Mouse (Mus musculus): ENCODE results near the gene Blnk. TPM values are rescaled to one million over a fixed set of nuclear protein-coding genes. Genes with fewer than 3 reads are reported as not detected.
A peak's percentile ranks its signal among the peaks of the same experiment; 100 is the strongest.

Gene Blnk
- polyA plus RNA-seq, 1 experiment from 2014 or later = 0.96 TPM

DNA sequence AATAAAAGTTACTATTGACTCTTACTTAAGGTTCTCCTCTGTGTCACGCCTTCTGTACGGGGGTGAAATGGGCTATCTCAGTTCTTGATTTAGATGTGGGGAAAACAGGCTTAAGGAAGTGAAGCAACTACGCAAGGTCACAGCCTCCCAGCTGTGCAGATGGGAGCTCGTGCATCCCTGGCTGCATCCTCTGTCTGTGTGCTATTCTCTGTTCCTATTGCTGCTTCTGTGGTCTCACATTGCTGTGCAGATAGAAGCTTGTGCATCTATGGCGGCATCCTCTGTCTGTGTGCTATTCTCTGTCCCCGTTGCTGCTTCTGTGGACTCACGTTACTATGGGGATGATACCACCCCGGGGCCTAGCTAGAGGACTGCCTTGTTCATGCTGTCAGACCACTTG, 32.2 kb upstream of the Blnk start:
- H3K4me1 ChIP-seq (ENCODE audit: control insufficient read depth, insufficient read depth, low read depth, low read length) = no peaks in the 10 kb centered on the region
- no peak overlapping the region for H3K4me3 ChIP-seq (ENCODE audit: low read length)
- no peaks in the 10 kb centered on the region for H3K36me3 ChIP-seq (ENCODE audit: control insufficient read depth, insufficient read depth, low read length)
- H3K27ac ChIP-seq (ENCODE audit: low read depth, low read length) = no peak overlapping the region
- 81% methylated on average over 8 of the region's 8 CpGs for WGBS
- no peak for ATAC-seq
- no peaks in the 10 kb centered on the region; the same call in 1 of the 2 replicates for H3K27me3 ChIP-seq (replicated peaks; ENCODE audit: control insufficient read depth, insufficient read depth, low read length)
- no peaks in the 10 kb centered on the region for H3K9me3 ChIP-seq (ENCODE audit: control insufficient read depth, low read length)
- H3K4me2 ChIP-seq (ENCODE audit: low read length) = no peak overlapping the region
- no peak overlapping the region for H3K9ac ChIP-seq (ENCODE audit: low read depth, low read length)

DNA sequence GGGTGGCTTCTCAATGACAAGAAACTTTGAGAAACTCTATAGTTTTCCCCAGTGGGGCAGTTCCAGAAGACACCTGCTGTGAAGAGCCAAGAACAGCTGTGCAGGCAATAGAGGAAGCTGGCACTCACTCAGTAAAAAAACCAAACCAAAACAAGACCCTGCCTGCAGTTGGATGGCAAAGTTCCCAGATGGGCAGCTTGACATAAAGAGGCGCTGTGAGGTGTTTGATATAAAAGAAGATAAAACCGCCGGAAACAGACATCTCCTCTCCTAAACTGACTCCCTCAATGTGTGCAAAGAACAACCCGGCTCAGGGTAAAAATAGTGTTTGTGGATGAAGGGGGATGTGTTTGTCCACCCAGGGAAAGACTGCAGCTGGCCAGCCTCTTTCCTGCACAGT, 27.9 kb upstream of the Blnk start:
- Histone ChIP-seq H3K27me3 (replicated peaks; ENCODE audit: control insufficient read depth, insufficient read depth, low read length) (no peaks in the 10 kb centered on the region), H3K9me3 (ENCODE audit: control insufficient read depth, low read length) (no peaks in the 10 kb centered on the region), H3K4me1 (ENCODE audit: control insufficient read depth, insufficient read depth, low read depth, low read length) (no peaks in the 10 kb centered on the region), H3K4me3 (ENCODE audit: low read length) (no peak overlapping the region), H3K36me3 (ENCODE audit: control insufficient read depth, insufficient read depth, low read length) (no peaks in the 10 kb centered on the region), H3K9ac (ENCODE audit: low read depth, low read length) (no peak overlapping the region), H3K27ac (ENCODE audit: low read depth, low read length) (no peak overlapping the region), H3K4me2 (ENCODE audit: low read length) (no peak overlapping the region)
- 55% methylated on average over 4 of the region's 4 CpGs for WGBS
- ATAC-seq = no peak

DNA sequence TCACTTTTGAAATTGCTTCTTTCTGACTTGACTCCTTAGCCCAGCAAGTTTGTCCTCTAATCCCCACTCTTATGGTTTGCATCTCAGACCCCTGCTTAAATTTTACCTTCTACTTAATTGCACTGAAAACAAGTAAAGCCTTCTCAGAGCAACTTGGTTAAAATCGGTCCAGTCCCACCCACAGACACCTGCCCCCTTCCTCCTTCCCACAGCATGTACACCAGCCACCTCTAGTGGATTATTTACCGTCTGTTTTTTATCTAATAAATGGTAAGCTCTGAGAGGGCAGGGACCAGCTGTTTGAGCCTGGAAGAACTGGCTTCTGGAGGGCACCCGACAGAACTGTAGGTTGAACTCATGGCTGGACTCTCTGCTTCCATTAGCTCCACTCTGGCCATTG, 26.2 kb upstream of the Blnk start:
- no peak for ATAC-seq

DNA sequence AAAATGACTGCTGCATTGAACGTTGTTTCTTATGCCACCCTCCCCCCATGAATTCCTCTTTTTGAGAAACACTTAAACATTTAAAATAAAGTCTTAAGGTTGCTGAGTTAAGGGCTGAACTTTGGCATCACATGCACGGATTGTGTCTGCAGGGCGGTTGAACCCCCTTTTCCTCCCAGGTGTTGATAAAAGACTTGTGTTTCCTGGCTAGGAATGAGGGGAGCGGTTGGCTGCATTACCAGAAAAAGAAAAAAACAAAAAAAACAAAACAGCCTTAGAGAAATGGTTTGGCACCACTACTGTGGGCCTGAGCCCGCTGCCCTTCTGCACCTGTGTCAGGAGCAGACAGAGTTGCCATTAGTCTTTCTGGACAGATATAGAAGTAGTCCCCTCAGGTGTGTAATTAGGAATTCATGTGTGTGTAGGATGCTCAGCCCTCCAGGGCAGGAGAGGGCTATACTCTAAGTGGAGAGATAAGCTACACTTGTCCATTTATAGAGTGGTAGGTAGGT, 24.9 kb upstream of the Blnk start:
- H3K27me3 ChIP-seq (replicated peaks; ENCODE audit: control insufficient read depth, insufficient read depth, low read length) = no peaks in the 10 kb centered on the region
- H3K4me2 ChIP-seq (ENCODE audit: low read length) = no peak overlapping the region
- no peak for ATAC-seq
- no peaks in the 10 kb centered on the region for H3K9me3 ChIP-seq (ENCODE audit: control insufficient read depth, low read length)
- peaks cover 3% of the 10 kb centered on the region for H3K4me1 ChIP-seq (ENCODE audit: control insufficient read depth, insufficient read depth, low read depth, low read length)
- WGBS = 80% methylated on average over 5 of the region's 5 CpGs
- H3K36me3 ChIP-seq (ENCODE audit: control insufficient read depth, insufficient read depth, low read length) = no peaks in the 10 kb centered on the region
- no peak overlapping the region for H3K27ac ChIP-seq (ENCODE audit: low read depth, low read length)
- H3K9ac ChIP-seq (ENCODE audit: low read depth, low read length) = no peak overlapping the region
- no peak overlapping the region for H3K4me3 ChIP-seq (ENCODE audit: low read length)

More for the DNA sequence above, 26.2 kb upstream of the Blnk start:
- Histone ChIP-seq H3K9ac (ENCODE audit: low read depth, low read length) (no peak overlapping the region), H3K36me3 (ENCODE audit: control insufficient read depth, insufficient read depth, low read length) (no peaks in the 10 kb centered on the region), H3K4me3 (ENCODE audit: low read length) (no peak overlapping the region), H3K27ac (ENCODE audit: low read depth, low read length) (no peak overlapping the region), H3K9me3 (ENCODE audit: control insufficient read depth, low read length) (no peaks in the 10 kb centered on the region), H3K27me3 (replicated peaks; ENCODE audit: control insufficient read depth, insufficient read depth, low read length) (no peaks in the 10 kb centered on the region), H3K4me2 (ENCODE audit: low read length) (no peak overlapping the region), H3K4me1 (ENCODE audit: control insufficient read depth, insufficient read depth, low read depth, low read length) (peaks cover 3% of the 10 kb centered on the region)
- 82% methylated on average over 3 of the region's 3 CpGs for WGBS

DNA sequence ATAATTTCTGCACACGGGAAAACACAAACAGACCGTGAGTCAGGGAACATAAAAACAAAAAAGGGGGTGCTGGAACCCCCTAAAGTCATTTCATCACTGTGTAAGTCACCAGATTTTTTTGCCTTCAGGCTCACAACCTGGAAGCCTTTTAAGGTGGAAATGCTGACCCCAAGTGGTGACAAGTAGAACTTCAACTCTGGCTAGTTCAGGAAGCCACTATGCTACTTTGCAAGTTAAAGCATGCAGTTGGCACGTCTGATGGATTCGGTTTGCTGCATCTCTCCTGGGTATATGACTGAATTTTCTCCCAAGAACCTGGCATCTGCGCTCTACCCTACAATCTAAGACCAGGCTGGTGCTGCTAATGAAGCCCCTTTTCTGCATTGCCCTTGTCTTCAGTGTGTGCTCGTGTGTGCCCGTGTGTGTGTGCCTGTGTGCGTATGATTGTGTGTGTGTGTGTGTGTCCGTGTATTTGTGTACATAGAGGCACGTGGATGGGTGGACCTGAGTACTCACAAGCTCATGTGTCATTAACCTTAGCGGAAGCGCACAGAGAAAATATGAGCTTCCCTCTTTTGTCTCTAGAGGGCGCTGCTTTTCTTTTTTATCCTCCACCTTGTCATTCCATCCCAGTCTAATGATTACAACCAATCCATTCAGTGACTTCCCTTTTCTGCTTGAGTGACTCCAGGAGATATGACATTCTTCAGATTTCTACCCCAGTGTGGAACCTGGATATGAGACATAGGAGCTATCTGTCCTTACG, 21.8 kb upstream of the Blnk start:
- Histone ChIP-seq H3K4me3 (ENCODE audit: low read length) (peak overlapping the region; percentile 20), H3K27ac (ENCODE audit: low read depth, low read length) (no peak overlapping the region), H3K9ac (ENCODE audit: low read depth, low read length) (0 out of 2 replicates have a peak overlapping the region, but pooled peaks have one; percentile 28), H3K4me1 (ENCODE audit: control insufficient read depth, insufficient read depth, low read depth, low read length) (peaks cover 3% of the 10 kb centered on the region), H3K9me3 (ENCODE audit: control insufficient read depth, low read length) (no peaks in the 10 kb centered on the region), H3K4me2 (ENCODE audit: low read length) (peak overlapping the region; percentile 54), H3K36me3 (ENCODE audit: control insufficient read depth, insufficient read depth, low read length) (no peaks in the 10 kb centered on the region), H3K27me3 (replicated peaks; ENCODE audit: control insufficient read depth, insufficient read depth, low read length) (no peaks in the 10 kb centered on the region)
- peak; percentile 80 for ATAC-seq
- WGBS = 13% methylated on average over 14 of the region's 14 CpGs

DNA sequence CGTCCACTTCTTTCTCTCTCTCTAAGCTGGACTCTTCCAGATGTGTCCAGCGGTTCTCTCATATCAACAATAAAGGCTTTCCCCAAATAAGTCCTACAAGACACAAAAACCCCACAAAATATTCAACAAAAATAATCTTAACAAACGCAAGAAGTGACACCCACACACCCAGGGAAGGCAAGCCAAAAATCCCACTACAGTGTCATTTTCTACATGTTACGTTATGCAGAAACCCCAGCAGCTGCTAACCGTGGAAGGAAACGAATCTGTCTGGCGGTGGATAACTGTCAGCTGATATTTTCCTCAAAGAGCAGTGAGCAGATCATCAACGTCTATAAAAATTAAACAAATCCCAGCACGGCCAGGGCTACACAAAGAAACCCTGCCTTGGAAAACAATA, 19.7 kb upstream of the Blnk start:
- no peak for ATAC-seq
- H3K27me3 ChIP-seq (replicated peaks; ENCODE audit: control insufficient read depth, insufficient read depth, low read length) = no peaks in the 10 kb centered on the region
- H3K36me3 ChIP-seq (ENCODE audit: control insufficient read depth, insufficient read depth, low read length) = no peaks in the 10 kb centered on the region
- H3K4me3 ChIP-seq (ENCODE audit: low read length) = no peak overlapping the region
- H3K9ac ChIP-seq (ENCODE audit: low read depth, low read length) = no peak overlapping the region
- 30% methylated on average over 9 of the region's 9 CpGs for WGBS
- peaks cover 3% of the 10 kb centered on the region for H3K4me1 ChIP-seq (ENCODE audit: control insufficient read depth, insufficient read depth, low read depth, low read length)
- no peak overlapping the region for H3K27ac ChIP-seq (ENCODE audit: low read depth, low read length)
- no peaks in the 10 kb centered on the region for H3K9me3 ChIP-seq (ENCODE audit: control insufficient read depth, low read length)
- H3K4me2 ChIP-seq (ENCODE audit: low read length) = no peak overlapping the region

DNA sequence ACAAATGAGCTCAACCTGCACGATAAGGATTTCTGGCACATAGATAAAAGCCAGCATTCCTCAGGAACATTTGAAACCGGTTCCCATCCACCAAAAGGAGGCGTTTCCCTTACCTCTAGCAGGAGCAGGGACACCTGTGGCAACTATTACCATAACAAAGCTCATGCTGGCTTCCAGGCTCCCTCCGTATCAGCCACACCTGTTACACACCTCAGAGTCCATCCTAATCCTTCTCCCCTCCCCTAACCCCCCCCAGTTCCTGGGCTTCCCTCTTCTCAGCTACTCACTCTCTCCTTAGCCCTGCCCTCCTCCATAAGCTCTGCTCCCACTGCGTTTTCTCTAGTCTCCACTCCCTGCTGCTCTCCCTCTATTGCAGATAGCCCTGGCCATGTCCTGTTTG, 19.3 kb upstream of the Blnk start:
- H3K4me1 ChIP-seq (ENCODE audit: control insufficient read depth, insufficient read depth, low read depth, low read length) = peaks cover 3% of the 10 kb centered on the region
- H3K27me3 ChIP-seq (replicated peaks; ENCODE audit: control insufficient read depth, insufficient read depth, low read length) = no peaks in the 10 kb centered on the region
- H3K36me3 ChIP-seq (ENCODE audit: control insufficient read depth, insufficient read depth, low read length) = no peaks in the 10 kb centered on the region
- H3K4me2 ChIP-seq (ENCODE audit: low read length) = no peak overlapping the region
- no peak overlapping the region for H3K27ac ChIP-seq (ENCODE audit: low read depth, low read length)
- no peak for ATAC-seq
- 8% methylated on average over 5 of the region's 5 CpGs for WGBS
- no peak overlapping the region for H3K9ac ChIP-seq (ENCODE audit: low read depth, low read length)
- H3K4me3 ChIP-seq (ENCODE audit: low read length) = no peak overlapping the region
- H3K9me3 ChIP-seq (ENCODE audit: control insufficient read depth, low read length) = no peaks in the 10 kb centered on the region

DNA sequence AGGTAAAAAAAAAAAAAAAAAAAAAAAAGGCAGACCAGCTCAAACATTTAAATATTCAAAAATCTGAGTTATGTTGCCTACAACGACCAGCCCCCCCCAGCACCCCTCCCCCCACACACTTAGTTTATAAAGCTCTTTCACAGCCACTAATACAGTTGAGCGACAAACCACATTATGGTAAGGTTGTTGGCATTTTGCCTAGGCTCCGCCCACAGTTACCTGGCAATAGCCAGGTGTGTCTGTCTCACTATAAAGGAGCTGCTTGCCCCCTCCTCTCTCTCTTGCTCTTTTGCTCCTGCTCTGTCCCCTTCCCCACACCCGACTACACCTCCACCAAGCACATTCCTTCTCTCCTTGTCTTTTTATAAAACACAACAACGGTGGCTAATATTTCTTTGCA, 17.3 kb upstream of the Blnk start:
- 36% methylated on average over 5 of the region's 5 CpGs for WGBS
- no peaks in the 10 kb centered on the region for H3K9me3 ChIP-seq (ENCODE audit: control insufficient read depth, low read length)
- no peak overlapping the region for H3K27ac ChIP-seq (ENCODE audit: low read depth, low read length)
- H3K36me3 ChIP-seq (ENCODE audit: control insufficient read depth, insufficient read depth, low read length) = no peaks in the 10 kb centered on the region
- no peak overlapping the region for H3K9ac ChIP-seq (ENCODE audit: low read depth, low read length)
- no peak for ATAC-seq
- no peaks in the 10 kb centered on the region for H3K27me3 ChIP-seq (replicated peaks; ENCODE audit: control insufficient read depth, insufficient read depth, low read length)
- peaks cover 3% of the 10 kb centered on the region for H3K4me1 ChIP-seq (ENCODE audit: control insufficient read depth, insufficient read depth, low read depth, low read length)
- no peak overlapping the region for H3K4me3 ChIP-seq (ENCODE audit: low read length)
- no peak overlapping the region for H3K4me2 ChIP-seq (ENCODE audit: low read length)

DNA sequence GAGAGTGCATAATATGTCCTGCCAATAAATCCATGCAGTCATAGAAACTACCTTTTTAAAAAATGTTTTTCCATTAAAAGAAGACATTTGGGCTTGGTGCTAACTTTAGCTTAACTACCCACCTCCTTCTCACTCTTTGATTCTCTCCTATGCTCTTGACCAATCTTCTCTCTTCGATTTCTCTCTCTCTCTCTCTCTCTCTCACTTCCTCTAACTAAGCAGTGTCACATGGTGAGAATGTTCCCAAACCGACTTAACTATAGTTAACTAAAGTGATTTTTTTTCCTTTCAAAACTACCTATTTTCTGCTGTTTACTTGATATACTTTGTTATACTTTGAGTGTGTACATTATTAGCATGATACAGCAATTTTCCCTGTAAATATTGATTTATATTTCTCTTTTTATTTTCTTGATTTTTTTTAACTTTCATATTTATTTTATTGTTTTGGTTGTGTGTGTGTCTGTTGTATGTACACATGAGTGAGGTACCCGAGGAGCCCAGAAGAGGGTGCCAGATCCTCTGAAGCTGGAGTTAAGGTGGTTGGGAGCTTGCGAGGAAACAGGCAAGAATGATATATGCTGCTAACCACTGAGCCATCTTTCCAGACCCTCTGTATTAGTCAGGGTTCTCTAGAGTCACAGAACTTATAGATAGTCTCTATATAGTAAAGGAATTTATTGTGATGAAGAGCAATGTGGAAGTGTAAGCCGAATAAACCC, 14.5 kb upstream of the Blnk start:
- H3K9ac ChIP-seq (ENCODE audit: low read depth, low read length) = no peak overlapping the region
- H3K4me1 ChIP-seq (ENCODE audit: control insufficient read depth, insufficient read depth, low read depth, low read length) = no peaks in the 10 kb centered on the region
- H3K4me3 ChIP-seq (ENCODE audit: low read length) = no peak overlapping the region
- H3K9me3 ChIP-seq (ENCODE audit: control insufficient read depth, low read length) = no peaks in the 10 kb centered on the region
- 93% methylated on average over 5 of the region's 5 CpGs for WGBS
- no peak for ATAC-seq
- no peak overlapping the region for H3K27ac ChIP-seq (ENCODE audit: low read depth, low read length)
- H3K27me3 ChIP-seq (replicated peaks; ENCODE audit: control insufficient read depth, insufficient read depth, low read length) = no peaks in the 10 kb centered on the region
- H3K4me2 ChIP-seq (ENCODE audit: low read length) = no peak overlapping the region
- H3K36me3 ChIP-seq (ENCODE audit: control insufficient read depth, insufficient read depth, low read length) = no peaks in the 10 kb centered on the region
